Mouse (Mus musculus): ENCODE results near the gene Fam173a. TPM values are rescaled to one million over a fixed set of nuclear protein-coding genes. Genes with fewer than 3 reads are reported as not detected.
A peak's percentile ranks its signal among the peaks of the same experiment; 100 is the strongest.

Fam173a gene
- polyA plus RNA-seq, 1 experiment from 2014 or later, result 89.0 TPM

GRCm38 (mm10) chr17:25835816-25836215 is 43.1 kb upstream of the Fam173a start:
- WGBS, result 94% methylated on average over 16 of the region's 16 CpGs

GRCm38 (mm10) chr17:25835301-25835700 is 42.6 kb upstream of the Fam173a start:
- Histone ChIP-seq H3K4me2 (ENCODE audit: low read length) (peak overlapping the region; percentile 95), H3K36me3 (ENCODE audit: control insufficient read depth, insufficient read depth, low read length) (peaks cover 43% of the 10 kb centered on the region), H3K4me1 (ENCODE audit: control insufficient read depth, insufficient read depth, low read length) (peaks cover 60% of the 10 kb centered on the region), H3K9me3 (ENCODE audit: control insufficient read depth, low read length) (no peaks in the 10 kb centered on the region), H3K9ac (replicated peaks; ENCODE audit: low read length) (no peak overlapping the region), H3K4me3 (replicated peaks; ENCODE audit: low read depth, low read length) (no peak overlapping the region), H3K27me3 (ENCODE audit: control insufficient read depth, insufficient read depth, low read length) (no peaks in the 10 kb centered on the region), H3K27ac (replicated peaks; ENCODE audit: low read depth, low read length) (no peak overlapping the region)
- no peak for ATAC-seq (ENCODE audit: low FRiP score, low TSS enrichment)
- DNase-seq, result no peak
- 95% methylated on average over 7 of the region's 7 CpGs for WGBS

More at GRCm38 (mm10) chr17:25835816-25836215, 43.1 kb upstream of the Fam173a start:
- no peak overlapping the region; the same call in 1 of the 2 replicates for H3K9ac ChIP-seq (replicated peaks; ENCODE audit: low read length)
- H3K4me1 ChIP-seq (ENCODE audit: control insufficient read depth, insufficient read depth, low read length), result peaks cover 60% of the 10 kb centered on the region
- peak overlapping the region; percentile 75 for H3K4me2 ChIP-seq (ENCODE audit: low read length)
- H3K27ac ChIP-seq (replicated peaks; ENCODE audit: low read depth, low read length), result no peak overlapping the region
- no peaks in the 10 kb centered on the region for H3K27me3 ChIP-seq (ENCODE audit: control insufficient read depth, insufficient read depth, low read length)
- DNase-seq, result no peak
- no peak overlapping the region for H3K4me3 ChIP-seq (replicated peaks; ENCODE audit: low read depth, low read length)
- peaks cover 43% of the 10 kb centered on the region for H3K36me3 ChIP-seq (ENCODE audit: control insufficient read depth, insufficient read depth, low read length)
- no peaks in the 10 kb centered on the region for H3K9me3 ChIP-seq (ENCODE audit: control insufficient read depth, low read length)
- no peak for ATAC-seq (ENCODE audit: low FRiP score, low TSS enrichment)

- Histone ChIP-seq H3K36me3 (ENCODE audit: control insufficient read depth, insufficient read depth, low read length) (peaks cover 43% of the 10 kb centered on the region), H3K4me2 (ENCODE audit: low read length) (peak overlapping the region; percentile 95), H3K4me3 (replicated peaks; ENCODE audit: low read depth, low read length) (peak overlapping the region; percentile 82), H3K27ac (replicated peaks; ENCODE audit: low read depth, low read length) (no peak overlapping the region), H3K27me3 (ENCODE audit: control insufficient read depth, insufficient read depth, low read length) (no peaks in the 10 kb centered on the region), H3K9ac (replicated peaks; ENCODE audit: low read length) (peak overlapping the region; percentile 81), H3K9me3 (ENCODE audit: control insufficient read depth, low read length) (no peaks in the 10 kb centered on the region), H3K4me1 (ENCODE audit: control insufficient read depth, insufficient read depth, low read length) (peaks cover 64% of the 10 kb centered on the region)
- 91% methylated on average over 12 of the region's 12 CpGs for WGBS
- no peak for ATAC-seq (ENCODE audit: low FRiP score, low TSS enrichment)
- no peak for DNase-seq
Observed at GRCm38 (mm10) chr17:25834595-25835222, 42.0 kb upstream of the Fam173a start.

GRCm38 (mm10) chr17:25833961-25834594 is 41.4 kb upstream of the Fam173a start:
- H3K4me2 ChIP-seq (ENCODE audit: low read length), result peak overlapping the region; percentile 95
- 64% methylated on average over 6 of the region's 6 CpGs for WGBS
- peaks cover 40% of the 10 kb centered on the region for H3K36me3 ChIP-seq (ENCODE audit: control insufficient read depth, insufficient read depth, low read length)
- DNase-seq (no peak), ATAC-seq (ENCODE audit: low FRiP score, low TSS enrichment) (no peak)
- H3K9me3 ChIP-seq (ENCODE audit: control insufficient read depth, low read length), result no peaks in the 10 kb centered on the region
- no peaks in the 10 kb centered on the region for H3K27me3 ChIP-seq (ENCODE audit: control insufficient read depth, insufficient read depth, low read length)
- peaks cover 67% of the 10 kb centered on the region for H3K4me1 ChIP-seq (ENCODE audit: control insufficient read depth, insufficient read depth, low read length)
- peak overlapping the region; percentile 82 for H3K4me3 ChIP-seq (replicated peaks; ENCODE audit: low read depth, low read length)
- peak overlapping the region; percentile 97; the same call in 1 of the 2 replicates for H3K27ac ChIP-seq (replicated peaks; ENCODE audit: low read depth, low read length)
- H3K9ac ChIP-seq (replicated peaks; ENCODE audit: low read length), result peak overlapping the region; percentile 81

- Histone ChIP-seq H3K36me3 (ENCODE audit: control insufficient read depth, insufficient read depth, low read length) (peaks cover 34% of the 10 kb centered on the region), H3K4me1 (ENCODE audit: control insufficient read depth, insufficient read depth, low read length) (peaks cover 68% of the 10 kb centered on the region), H3K27ac (replicated peaks; ENCODE audit: low read depth, low read length) (peak within 1 kb of the TSS; percentile 97), H3K4me2 (ENCODE audit: low read length) (peak within 1 kb of the TSS; percentile 95), H3K4me3 (replicated peaks; ENCODE audit: low read depth, low read length) (peak within 1 kb of the TSS; percentile 82), H3K9me3 (ENCODE audit: control insufficient read depth, low read length) (no peaks in the 10 kb centered on the region), H3K27me3 (ENCODE audit: control insufficient read depth, insufficient read depth, low read length) (no peaks in the 10 kb centered on the region), H3K9ac (replicated peaks; ENCODE audit: low read length) (peak within 1 kb of the TSS; percentile 81)
- peak; percentile 87 for DNase-seq
- peak; percentile 47; the same call in 1 of the 2 replicates for ATAC-seq (ENCODE audit: low FRiP score, low TSS enrichment)
- WGBS, result under 1% methylated on average over 24 of the region's 24 CpGs
Observed at GRCm38 (mm10) chr17:25833291-25833663, 40.6 kb upstream of the Fam173a start, which contains the start of gene Stub1. Gene Stub1 (minus strand): TSS chr17:25833404.

GRCm38 (mm10) chr17:25832436-25833290 is 40.0 kb upstream of the Fam173a start:
- no peaks in the 10 kb centered on the region for H3K27me3 ChIP-seq (ENCODE audit: control insufficient read depth, insufficient read depth, low read length)
- peak; percentile 92 for ATAC-seq (ENCODE audit: low FRiP score, low TSS enrichment)
- WGBS, result under 1% methylated on average over 77 of the region's 77 CpGs

GRCm38 (mm10) chr17:25831451-25832281 is 39.0 kb upstream of the Fam173a start:
- no peaks in the 10 kb centered on the region for H3K27me3 ChIP-seq (ENCODE audit: control insufficient read depth, insufficient read depth, low read length)
- no peaks in the 10 kb centered on the region for H3K9me3 ChIP-seq (ENCODE audit: control insufficient read depth, low read length)
- 67% methylated on average over 21 of the region's 21 CpGs for WGBS
- H3K27ac ChIP-seq (replicated peaks; ENCODE audit: low read depth, low read length), result peak overlapping the region; percentile 97; the same call in 1 of the 2 replicates
- peaks cover 55% of the 10 kb centered on the region for H3K4me1 ChIP-seq (ENCODE audit: control insufficient read depth, insufficient read depth, low read length)
- H3K9ac ChIP-seq (replicated peaks; ENCODE audit: low read length), result peak overlapping the region; percentile 81
- no peak for DNase-seq
- H3K4me3 ChIP-seq (replicated peaks; ENCODE audit: low read depth, low read length), result peak overlapping the region; percentile 82
- peak overlapping the region; percentile 95 for H3K4me2 ChIP-seq (ENCODE audit: low read length)
- ATAC-seq (ENCODE audit: low FRiP score, low TSS enrichment), result no peak
- peaks cover 41% of the 10 kb centered on the region for H3K36me3 ChIP-seq (ENCODE audit: control insufficient read depth, insufficient read depth, low read length)

More at GRCm38 (mm10) chr17:25832436-25833290, 40.0 kb upstream of the Fam173a start:
- H3K36me3 ChIP-seq (ENCODE audit: control insufficient read depth, insufficient read depth, low read length), result peaks cover 31% of the 10 kb centered on the region
- peak overlapping the region; percentile 95 for H3K4me2 ChIP-seq (ENCODE audit: low read length)
- peaks cover 65% of the 10 kb centered on the region for H3K4me1 ChIP-seq (ENCODE audit: control insufficient read depth, insufficient read depth, low read length)
- no peaks in the 10 kb centered on the region for H3K9me3 ChIP-seq (ENCODE audit: control insufficient read depth, low read length)
- peak overlapping the region; percentile 81 for H3K9ac ChIP-seq (replicated peaks; ENCODE audit: low read length)
- peak overlapping the region; percentile 82 for H3K4me3 ChIP-seq (replicated peaks; ENCODE audit: low read depth, low read length)
- DNase-seq, result peak; percentile 98
- peak overlapping the region; percentile 97 for H3K27ac ChIP-seq (replicated peaks; ENCODE audit: low read depth, low read length)
